Mouse (Mus musculus) testis, adult 2 months (tissue): ENCODE measurements around the gene Klf12.

Experiments used
- CTCF ChIP-seq: fragments of 200-500 bp; IDR thresholded peaks from 2 replicates; pipeline ENCODE4 v1.5.1; 2012; ENCODE audit warnings: low read depth, mild to moderate bottlenecking, inconsistent platforms, low read length, moderate library complexity; ENCODE audit not compliant: control insufficient read depth, insufficient read depth, insufficient replicate concordance
- POLR2A ChIP-seq: fragments of 200-500 bp; IDR thresholded peaks from 2 replicates; pipeline ENCODE4 v1.6.1; 2012; ENCODE audit warnings: low read depth, mild to moderate bottlenecking, inconsistent platforms, low read length, moderate library complexity; ENCODE audit not compliant: control insufficient read depth

- TF ChIP-seq CTCF (no peak), POLR2A (no peak)
Measured at GRCm38 (mm10) chr14:100243046-100243445, 41.4 kb downstream of the Klf12 start.
